8 mouse cellular contexts compared by ENCODE assay signal in genomic region chr19:46056388-46056946, GRCm38 (mm10). TPM values are rescaled to one million over a fixed set of nuclear protein-coding genes. Genes with fewer than 3 reads are reported as not detected.
DNase-seq lines count a peak whose midpoint lies in the region; ATAC-seq and TF ChIP-seq lines count a peak whose summit lies in the region.

No protein-coding gene starts in this region.

- ATAC-seq in frontal cortex, adult (ENCODE audit: low TSS enrichment), result peak; percentile 97
- peak; percentile 97 for ATAC-seq in lung, postnatal 0 days

- no peak for TF ChIP-seq CTCF in lung, postnatal 0 days (IDR thresholded peaks at IDR 0.05)

- no peaks in the 10 kb centered on the region for H3K9me3 ChIP-seq in hindbrain, embryonic 10.5 days
- H3K9me3 ChIP-seq in lung, postnatal 0 days (ENCODE audit: low read length), result no peaks in the 10 kb centered on the region

- H3K4me1 ChIP-seq in hindbrain, embryonic 10.5 days (replicated peaks), result peaks cover 22% of the 10 kb centered on the region
- 0 out of 2 replicates have a peak, but pooled peaks cover 7% of the 10 kb centered on the region for H3K4me1 ChIP-seq in lung, postnatal 0 days (ENCODE audit: insufficient read depth, low read depth, low read length)

- under 1% methylated on average over 52 of the region's 52 CpGs for WGBS in hindbrain, embryonic 10.5 days
- under 1% methylated on average over 51 of the region's 52 CpGs for WGBS in lung, postnatal 0 days

- DNase-seq in MN1 (ENCODE audit: low spot score), result peak; percentile 94
- peak; percentile 97 for DNase-seq in cerebellum, adult 9-10 months
- peak; percentile 92 for DNase-seq in hindbrain, embryonic 10.5 days (ENCODE audit: low spot score)
- DNase-seq in layer of hippocampus, adult 9-11 months, result peak; percentile 97
- peak; percentile 99 for DNase-seq in lung, postnatal 0 days (ENCODE audit: low spot score)
- peak; percentile 87 for DNase-seq in ovary, postnatal 14 days (ENCODE audit: low spot score)
- peak; percentile 92 for DNase-seq in thymus, postnatal 14 days

- H3K4me2 ChIP-seq in lung, postnatal 0 days (replicated peaks; ENCODE audit: low read depth, low read length), result peak overlapping the region; percentile 87

- peaks cover 6% of the 10 kb centered on the region for H3K36me3 ChIP-seq in hindbrain, embryonic 10.5 days
- H3K36me3 ChIP-seq in lung, postnatal 0 days (ENCODE audit: insufficient read depth, low read length), result no peaks in the 10 kb centered on the region

- no peaks in the 10 kb centered on the region for H3K27me3 ChIP-seq in hindbrain, embryonic 10.5 days (ENCODE audit: insufficient read depth, poor library complexity, severe bottlenecking)
- H3K27me3 ChIP-seq in lung, postnatal 0 days (replicated peaks; ENCODE audit: insufficient read depth, low read length), result no peaks in the 10 kb centered on the region

- TF ChIP-seq EP300 in lung, postnatal 0 days (IDR thresholded peaks at IDR 0.05), result no peak

- peak overlapping the region; percentile 63 for H3K4me3 ChIP-seq in hindbrain, embryonic 10.5 days
- H3K4me3 ChIP-seq in lung, postnatal 0 days (ENCODE audit: low read depth, low read length), result peak overlapping the region; percentile 55

- peak overlapping the region; percentile 89 for H3K27ac ChIP-seq in hindbrain, embryonic 10.5 days
- H3K27ac ChIP-seq in lung, postnatal 0 days (ENCODE audit: low read length), result peak overlapping the region; percentile 92

- peak overlapping the region; percentile 55 for H3K9ac ChIP-seq in lung, postnatal 0 days (replicated peaks; ENCODE audit: low read depth)

RNA-seq across cellular contexts. Expression of gene Ldb1, which starts 11.5 kb away (rescaled TPM):
- polyA plus RNA-seq in hindbrain, embryonic 10.5 days (2016; fragmentation: Nextera tagmentation; extraction: Ambion mirVana), result 90.2 and 111 TPM in 2 replicates
- polyA plus RNA-seq in lung, postnatal 0 days (2015; fragmentation: Nextera tagmentation; extraction: Ambion mirVana), result 96.3 and 107 TPM in 2 replicates

RNA-seq across cellular contexts. Expression of gene Pprc1, which starts 11.8 kb away (rescaled TPM):
- polyA plus RNA-seq in hindbrain, embryonic 10.5 days (2016; fragmentation: Nextera tagmentation; extraction: Ambion mirVana), result 39.9 and 49.6 TPM in 2 replicates
- polyA plus RNA-seq in lung, postnatal 0 days (2015; fragmentation: Nextera tagmentation; extraction: Ambion mirVana), result 6.0 and 6.9 TPM in 2 replicates

RNA-seq across cellular contexts. Expression of gene Nolc1, which starts 19.2 kb away (rescaled TPM):
- polyA plus RNA-seq in hindbrain, embryonic 10.5 days (2016; fragmentation: Nextera tagmentation; extraction: Ambion mirVana), result 110 and 136 TPM in 2 replicates
- 22.5 and 26.0 TPM in 2 replicates for polyA plus RNA-seq in lung, postnatal 0 days (2015; fragmentation: Nextera tagmentation; extraction: Ambion mirVana)

RNA-seq across cellular contexts. Expression of gene Hps6, which starts 53.2 kb away (rescaled TPM):
- polyA plus RNA-seq in hindbrain, embryonic 10.5 days (2016; fragmentation: Nextera tagmentation; extraction: Ambion mirVana), result 4.8 and 5.7 TPM in 2 replicates
- 8.9 and 9.6 TPM in 2 replicates for polyA plus RNA-seq in lung, postnatal 0 days (2015; fragmentation: Nextera tagmentation; extraction: Ambion mirVana)

RNA-seq across cellular contexts. Expression of gene Armh3, which starts 58.2 kb away (rescaled TPM):
- polyA plus RNA-seq in hindbrain, embryonic 10.5 days (2016; fragmentation: Nextera tagmentation; extraction: Ambion mirVana), result 16.6 and 19.4 TPM in 2 replicates
- polyA plus RNA-seq in lung, postnatal 0 days (2015; fragmentation: Nextera tagmentation; extraction: Ambion mirVana), result 8.8 and 9.0 TPM in 2 replicates

Comparison
In these comparisons a context has a peak if more than half of its experiments do, and no peak if none do; other contexts are left out.
1. Peak in every context shown above with its lines: DNase-seq, ATAC-seq, H3K4me3 ChIP-seq and H3K27ac ChIP-seq.